Mouse (Mus musculus) heart, embryonic 12.5 days (tissue): ENCODE measurements around the gene Spocd1. TPM values are rescaled to one million over a fixed set of nuclear protein-coding genes. Genes with fewer than 3 reads are reported as not detected.
A peak's percentile ranks its signal among the peaks of the same experiment; 100 is the strongest.

Experiments used
- ATAC-seq: fragments of 200-750 bp; cut with Nextera tagmentation; 2 replicates; pipeline ENCODE4 v1.8.0; 2017; ENCODE audit warnings: moderate TSS enrichment, moderate library complexity; ENCODE audit not compliant: insufficient number of reproducible peaks, low FRiP score
- H3K27ac ChIP-seq: fragments of 300-500 bp; sonication (generic); 2 replicates; pipeline ENCODE4 v1.5.1; 2016; ENCODE audit warnings: mild to moderate bottlenecking, moderate library complexity; ENCODE audit not compliant: poor library complexity, severe bottlenecking
- H3K27me3 ChIP-seq: fragments of 300-500 bp; sonication (generic); replicated peaks from 2 replicates; pipeline ENCODE4 v1.6.1; 2016; ENCODE audit warnings: mild to moderate bottlenecking, moderate library complexity
- H3K36me3 ChIP-seq: fragments of 300-500 bp; sonication (generic); 2 replicates; pipeline ENCODE4 v1.6.1; 2016; ENCODE audit warnings: mild to moderate bottlenecking, moderate library complexity
- H3K4me1 ChIP-seq: fragments of 300-500 bp; sonication (generic); replicated peaks from 2 replicates; pipeline ENCODE4 v1.6.1; 2016; ENCODE audit warnings: mild to moderate bottlenecking
- H3K4me2 ChIP-seq: fragments of 300-500 bp; sonication (generic); 2 replicates; pipeline ENCODE4 v1.6.1; 2016; ENCODE audit warnings: mild to moderate bottlenecking, moderate library complexity
- H3K4me3 ChIP-seq: fragments of 300-500 bp; sonication (generic); 2 replicates; pipeline ENCODE4 v1.5.1; 2016; ENCODE audit warnings: mild to moderate bottlenecking
- H3K9ac ChIP-seq: fragments of 300-500 bp; sonication (generic); 2 replicates; pipeline ENCODE4 v1.6.1; 2016; ENCODE audit warnings: mild to moderate bottlenecking, moderate library complexity
- H3K9me3 ChIP-seq: fragments of 300-500 bp; sonication (generic); replicated peaks from 2 replicates; pipeline ENCODE4 v1.6.1; 2016; ENCODE audit warnings: mild to moderate bottlenecking, moderate library complexity
- WGBS: fragments of 180-500 bp; shearing (Covaris S2); methylation state at CpG from one replicate; pipeline ENCODE4 v1.1.7; 2016; 5-methylcytosine and 5-hydroxymethylcytosine counted together
- polyA plus RNA-seq: library from polyadenylated mRNA; unstranded; fragments of >200 nt; fragmentation: Nextera tagmentation; extraction: Ambion mirVana; gene quantifications from 2 replicates; pipeline ENCODE4 v1.2.1, GENCODE M21; 2016

Spocd1 gene
- polyA plus RNA-seq, 1 experiment from 2014 or later, result 0.33 TPM

DNA sequence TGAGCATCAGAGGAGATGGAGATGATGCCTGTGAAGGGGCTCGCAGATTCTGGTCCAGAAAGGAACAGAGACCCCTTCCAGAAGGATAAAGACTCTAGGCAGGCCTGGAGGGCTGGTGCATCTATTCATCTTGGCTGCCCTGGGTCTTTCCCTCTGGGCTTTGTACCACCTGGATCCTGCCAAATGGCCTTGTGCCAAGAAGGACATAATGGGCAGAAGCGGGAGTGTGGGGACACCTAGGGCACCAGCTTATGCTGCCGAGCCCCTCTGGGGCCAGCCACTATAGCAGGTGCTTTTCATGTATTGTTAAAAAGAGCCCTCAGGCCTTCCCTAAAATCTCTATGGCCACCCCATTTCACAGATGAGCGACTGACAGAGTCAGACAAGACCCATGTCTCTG is 49.2 kb downstream of the Spocd1 start:
- Histone ChIP-seq H3K9me3 (no peaks in the 10 kb centered on the region), H3K27ac (no peak overlapping the region), H3K4me3 (no peak overlapping the region), H3K4me1 (peaks cover 11% of the 10 kb centered on the region; the same call in 1 of the 2 replicates), H3K27me3 (peaks cover 76% of the 10 kb centered on the region), H3K9ac (no peak overlapping the region), H3K4me2 (no peak overlapping the region), H3K36me3 (no peaks in the 10 kb centered on the region)
- ATAC-seq, result no peak
- WGBS, result 73% methylated on average over 4 of the region's 4 CpGs

DNA sequence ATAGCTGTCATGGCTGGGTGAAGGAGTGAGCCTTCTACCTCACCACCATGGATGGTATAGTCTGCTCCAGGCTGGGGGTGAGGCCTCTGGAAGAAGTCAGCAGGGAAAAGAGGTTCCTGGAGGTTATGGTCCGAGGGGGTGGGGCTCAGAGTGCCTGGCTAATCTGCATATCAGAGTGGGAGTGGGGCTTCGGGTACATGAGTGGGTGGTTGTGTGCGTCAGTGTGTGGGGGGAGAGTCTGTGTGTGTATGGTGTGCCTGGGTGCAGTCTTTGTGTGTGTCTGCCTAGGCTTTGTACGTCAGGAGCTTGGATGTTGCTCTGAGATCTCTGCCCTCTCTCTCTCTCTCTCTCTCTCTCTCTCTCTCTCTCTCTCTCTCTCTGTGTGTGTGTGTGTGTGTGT is 49.9 kb downstream of the Spocd1 start:
- peaks cover 18% of the 10 kb centered on the region for H3K4me1 ChIP-seq
- H3K9ac ChIP-seq, result no peak overlapping the region
- H3K27me3 ChIP-seq, result peaks cover 76% of the 10 kb centered on the region
- no peaks in the 10 kb centered on the region for H3K9me3 ChIP-seq
- no peak overlapping the region for H3K4me2 ChIP-seq
- WGBS, result 55% methylated on average over 4 of the region's 4 CpGs
- no peak for ATAC-seq
- H3K4me3 ChIP-seq, result no peak overlapping the region
- no peaks in the 10 kb centered on the region for H3K36me3 ChIP-seq
- no peak overlapping the region for H3K27ac ChIP-seq

DNA sequence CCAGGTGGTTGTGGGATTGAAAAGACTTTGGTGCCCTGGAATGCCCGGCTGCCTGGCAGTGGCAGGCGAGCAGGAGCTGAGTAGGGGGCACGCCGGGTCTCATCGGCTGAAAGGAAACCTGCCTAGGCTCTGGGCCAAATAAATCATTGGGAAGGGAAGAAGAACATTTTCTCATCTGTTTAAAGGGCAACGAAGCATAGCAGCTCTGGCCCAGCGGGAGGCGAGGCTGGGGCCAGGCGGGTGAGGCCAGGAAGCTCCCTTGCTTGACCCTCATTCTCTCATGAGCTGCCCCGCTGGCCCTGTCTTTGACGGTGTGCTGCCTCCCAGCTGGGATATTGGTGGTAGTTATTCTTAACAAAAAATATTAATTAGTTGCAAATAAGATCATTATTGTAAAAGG is 52.6 kb downstream of the Spocd1 start:
- 0 out of 2 replicates have a peak overlapping the region, but pooled peaks have one; percentile 8 for H3K9ac ChIP-seq
- H3K27ac ChIP-seq, result no peak overlapping the region
- ATAC-seq, result no peak
- H3K36me3 ChIP-seq, result no peaks in the 10 kb centered on the region
- H3K4me1 ChIP-seq, result peaks cover 40% of the 10 kb centered on the region
- H3K9me3 ChIP-seq, result no peaks in the 10 kb centered on the region
- peaks cover 75% of the 10 kb centered on the region for H3K27me3 ChIP-seq
- no peak overlapping the region for H3K4me3 ChIP-seq
- 61% methylated on average over 11 of the region's 11 CpGs for WGBS
- no peak overlapping the region for H3K4me2 ChIP-seq

DNA sequence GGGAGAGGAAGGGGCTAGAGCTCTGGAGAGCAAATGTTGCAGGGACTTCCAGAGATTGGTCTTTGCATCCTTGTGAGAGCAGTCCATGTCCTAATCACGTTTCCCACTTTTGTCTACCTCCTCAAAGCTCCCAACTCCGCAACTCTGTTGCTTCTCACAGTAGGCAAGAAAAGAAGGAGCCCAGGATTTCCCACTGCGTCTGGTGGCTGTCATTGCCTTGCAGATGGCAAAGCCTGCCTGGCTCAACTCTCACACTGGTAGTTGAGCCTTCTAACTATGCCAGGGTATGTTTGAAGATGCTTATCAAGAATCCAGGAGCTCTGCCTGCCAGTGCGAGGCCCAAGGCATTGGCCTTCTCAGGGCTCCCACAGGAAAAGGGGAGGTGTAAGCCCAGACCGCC is 54.0 kb downstream of the Spocd1 start:
- Histone ChIP-seq H3K9me3 (no peaks in the 10 kb centered on the region), H3K9ac (no peak overlapping the region), H3K27ac (no peak overlapping the region), H3K4me2 (no peak overlapping the region), H3K4me1 (peaks cover 46% of the 10 kb centered on the region), H3K27me3 (peaks cover 87% of the 10 kb centered on the region), H3K4me3 (no peak overlapping the region), H3K36me3 (no peaks in the 10 kb centered on the region)
- ATAC-seq, result no peak
- 24% methylated on average over 5 of the region's 5 CpGs for WGBS

DNA sequence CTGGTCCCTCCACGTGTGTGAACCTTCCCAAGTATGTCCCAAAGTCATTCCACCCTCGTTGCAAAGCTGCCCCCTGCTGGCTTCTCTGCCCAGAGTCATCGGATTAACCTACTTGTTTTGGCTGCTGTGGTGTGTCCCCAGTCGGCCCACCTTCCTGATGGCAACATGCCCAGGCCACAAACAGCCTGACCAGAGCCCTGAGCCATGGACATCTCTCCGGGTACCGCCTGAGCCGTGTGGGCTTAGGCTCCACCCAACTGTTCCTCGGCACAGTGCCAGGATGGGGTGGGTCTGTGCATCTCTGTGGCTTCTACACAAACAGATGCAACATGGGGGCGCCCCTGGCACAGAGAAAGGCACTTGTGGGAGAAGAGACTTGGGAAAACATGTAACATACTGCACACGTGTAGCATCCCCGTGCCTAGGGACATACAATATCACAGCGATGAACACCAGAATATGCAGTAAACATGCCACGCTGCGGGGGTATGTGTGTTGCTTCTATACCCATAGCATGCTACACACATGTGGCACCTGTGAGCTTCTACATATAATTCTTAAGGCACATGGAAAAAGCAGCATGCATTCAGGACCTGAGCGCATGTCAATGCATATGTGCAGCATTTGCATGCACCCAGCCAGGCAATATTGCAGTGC is 54.8 kb downstream of the Spocd1 start:
- peaks cover 49% of the 10 kb centered on the region for H3K4me1 ChIP-seq
- ATAC-seq, result no peak
- H3K27ac ChIP-seq, result no peak overlapping the region
- peak overlapping the region; percentile 76; the same call in 1 of the 2 replicates for H3K9ac ChIP-seq
- peak overlapping the region; percentile 70 for H3K4me3 ChIP-seq
- peaks cover 92% of the 10 kb centered on the region for H3K27me3 ChIP-seq
- WGBS, result 4% methylated on average over 15 of the region's 15 CpGs
- peak overlapping the region; percentile 98 for H3K4me2 ChIP-seq
- no peaks in the 10 kb centered on the region for H3K36me3 ChIP-seq
- no peaks in the 10 kb centered on the region for H3K9me3 ChIP-seq

DNA sequence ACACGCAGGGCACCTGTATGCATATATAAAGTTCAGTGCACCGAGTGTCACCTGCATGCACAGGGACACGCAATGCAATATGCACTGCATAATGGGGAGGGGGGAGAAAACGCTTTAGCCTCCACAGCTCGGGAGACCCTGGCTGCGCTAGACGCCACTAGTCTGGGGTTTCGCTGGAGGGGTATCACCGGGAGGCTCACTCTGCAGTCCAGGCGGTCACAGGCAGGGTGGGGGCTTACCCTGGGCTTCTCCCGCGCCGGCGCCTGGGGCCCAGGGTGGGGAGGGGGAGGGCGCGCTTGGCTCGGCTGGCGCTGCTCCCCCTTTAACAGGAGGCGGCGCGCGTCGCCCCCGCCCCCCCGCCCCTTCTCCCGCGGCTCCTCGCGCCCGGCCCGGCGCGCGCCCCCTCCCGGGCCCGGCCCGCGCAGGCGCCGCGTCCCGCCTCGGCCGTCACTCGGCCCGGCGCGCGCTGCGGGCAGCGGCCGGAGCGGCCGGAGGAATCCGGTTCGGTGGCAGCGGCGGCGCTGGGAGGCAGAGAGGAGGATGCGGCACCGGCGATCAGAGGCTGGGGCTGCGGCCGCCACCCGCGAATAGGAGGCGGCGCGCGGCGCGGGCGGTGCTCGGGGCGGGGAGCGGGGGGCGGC is 55.5 kb downstream of the Spocd1 start, which contains the start of gene Adgrb2:
TSS of gene Adgrb2 (plus strand) at position 450 of the 641 bp plus-strand sequence.
- Histone ChIP-seq H3K4me2 (peak within 1 kb of the TSS; percentile 98), H3K27ac (no peak within 1 kb of the TSS), H3K9ac (peak within 1 kb of the TSS; percentile 76), H3K27me3 (peaks cover 92% of the 10 kb centered on the region), H3K4me1 (peaks cover 49% of the 10 kb centered on the region), H3K9me3 (no peaks in the 10 kb centered on the region), H3K4me3 (peak within 1 kb of the TSS; percentile 70), H3K36me3 (no peaks in the 10 kb centered on the region)
- WGBS, result 4% methylated on average over 62 of the region's 77 CpGs
- peak; percentile 27 for ATAC-seq

DNA sequence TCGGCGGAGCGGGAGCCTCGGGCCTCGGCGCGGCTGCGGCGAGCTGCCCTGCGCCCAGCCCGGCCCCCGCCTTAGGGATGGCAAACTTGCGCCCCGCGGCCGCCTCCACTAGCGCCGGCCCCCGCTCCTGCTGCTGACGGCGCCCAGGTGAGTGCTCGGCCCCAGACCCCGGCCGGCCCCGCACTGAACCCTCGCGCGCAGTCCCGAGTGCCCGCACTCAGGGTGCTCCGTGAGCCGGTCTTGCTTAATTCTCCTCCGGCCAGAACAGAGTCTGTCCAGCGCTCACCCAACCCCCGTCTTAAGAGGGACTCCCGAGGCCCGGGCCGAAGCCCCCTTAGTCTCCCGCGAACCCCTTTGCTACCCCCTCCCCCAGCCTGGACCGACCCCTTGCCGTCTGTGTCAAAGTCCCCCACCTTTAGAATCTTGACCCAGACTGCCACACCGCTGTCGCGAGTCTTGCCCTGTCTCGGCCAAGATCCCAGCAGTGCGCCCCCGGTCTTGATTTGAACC is 56.2 kb downstream of the Spocd1 start:
- Histone ChIP-seq H3K27me3 (peaks cover 91% of the 10 kb centered on the region), H3K4me1 (peaks cover 49% of the 10 kb centered on the region), H3K4me2 (peak overlapping the region; percentile 98), H3K4me3 (peak overlapping the region; percentile 70), H3K27ac (no peak overlapping the region), H3K9ac (peak overlapping the region; percentile 76), H3K36me3 (no peaks in the 10 kb centered on the region), H3K9me3 (no peaks in the 10 kb centered on the region)
- 2% methylated on average over 48 of the region's 48 CpGs for WGBS
- no peak for ATAC-seq

DNA sequence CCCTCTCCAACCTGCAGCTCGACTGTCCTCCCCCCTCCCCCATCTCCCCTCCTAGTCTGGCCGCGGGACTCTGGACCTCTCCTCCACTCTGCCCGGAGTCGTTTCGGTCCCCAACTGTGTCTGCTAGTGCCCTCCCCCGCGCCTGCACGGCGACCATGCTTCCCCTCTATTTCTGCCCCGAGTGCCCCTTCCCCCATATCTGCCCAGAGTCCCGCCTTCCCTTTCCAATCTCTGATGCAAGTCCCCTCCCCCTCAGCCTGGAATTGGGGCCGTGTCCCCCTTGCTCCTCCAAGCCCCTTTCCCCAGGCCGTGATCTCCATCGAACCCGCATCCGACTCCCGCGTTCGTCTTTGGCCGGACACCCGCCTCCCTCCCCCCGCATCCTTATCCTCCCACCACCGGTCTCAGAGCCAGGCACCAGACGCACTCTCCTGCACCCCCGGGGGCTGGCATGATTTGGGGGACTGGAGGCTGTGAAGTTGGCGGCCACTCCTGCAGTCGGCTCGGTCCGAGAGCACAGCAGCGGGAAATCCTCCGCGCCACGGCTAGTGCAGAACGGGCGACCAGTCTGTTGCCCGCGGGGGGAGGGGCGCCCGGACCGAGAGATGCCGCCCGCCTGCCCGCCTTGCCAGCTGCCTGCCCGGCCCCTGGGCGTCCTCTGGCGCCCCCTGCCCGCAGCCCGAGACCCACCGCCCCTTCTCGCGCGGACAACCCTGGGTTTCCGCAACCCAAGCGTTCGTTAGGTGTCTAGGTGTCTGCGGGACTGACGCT is 56.8 kb downstream of the Spocd1 start:
- Histone ChIP-seq H3K4me2 (peak overlapping the region; percentile 98), H3K4me1 (peaks cover 49% of the 10 kb centered on the region), H3K9ac (peak overlapping the region; percentile 76), H3K9me3 (no peaks in the 10 kb centered on the region), H3K4me3 (peak overlapping the region; percentile 70), H3K27ac (no peak overlapping the region), H3K36me3 (no peaks in the 10 kb centered on the region), H3K27me3 (peaks cover 89% of the 10 kb centered on the region)
- no peak for ATAC-seq
- under 1% methylated on average over 57 of the region's 58 CpGs for WGBS

DNA sequence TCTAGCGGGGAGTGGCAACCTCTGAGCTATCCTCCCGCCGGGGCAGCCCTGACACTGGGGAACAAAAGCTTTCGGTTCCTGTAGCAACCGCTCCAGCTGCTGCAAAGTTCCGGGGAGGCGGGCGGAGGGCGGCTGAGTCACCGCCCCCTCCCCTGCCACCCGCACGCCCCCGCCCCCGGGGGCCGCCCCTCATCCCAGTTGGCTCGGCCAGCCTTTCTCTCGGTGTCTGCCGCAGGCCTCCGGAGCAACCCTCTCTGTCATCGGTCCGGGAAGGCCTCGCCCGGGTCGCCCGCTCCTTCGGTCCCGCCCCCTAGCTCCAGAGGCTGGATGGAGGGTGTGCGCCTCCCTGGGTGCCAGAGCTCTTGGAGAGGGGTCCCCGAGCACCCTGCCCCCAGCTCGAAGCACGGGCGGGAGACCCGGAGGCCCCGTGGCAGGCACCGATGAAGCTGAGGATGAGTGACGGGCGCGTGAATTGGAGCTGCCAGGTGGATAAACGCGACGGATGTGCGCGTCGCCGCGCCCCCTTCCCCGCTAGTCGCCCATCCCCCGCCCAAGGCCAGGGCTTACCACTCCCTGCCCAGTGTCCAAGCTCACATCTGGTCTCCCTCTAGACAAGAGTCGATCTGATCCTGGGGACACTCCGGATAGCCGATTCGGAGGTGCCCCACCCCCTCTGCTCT is 58.9 kb downstream of the Spocd1 start:
- peak; percentile 10; the same call in 1 of the 2 replicates for ATAC-seq
- Histone ChIP-seq H3K27ac (no peak overlapping the region), H3K9me3 (no peaks in the 10 kb centered on the region), H3K4me3 (peak overlapping the region; percentile 52), H3K36me3 (0 out of 2 replicates have a peak, but pooled peaks cover 3% of the 10 kb centered on the region), H3K27me3 (peaks cover 80% of the 10 kb centered on the region), H3K4me1 (peaks cover 42% of the 10 kb centered on the region), H3K4me2 (peak overlapping the region; percentile 88), H3K9ac (peak overlapping the region; percentile 58)
- WGBS, result 1% methylated on average over 52 of the region's 53 CpGs

DNA sequence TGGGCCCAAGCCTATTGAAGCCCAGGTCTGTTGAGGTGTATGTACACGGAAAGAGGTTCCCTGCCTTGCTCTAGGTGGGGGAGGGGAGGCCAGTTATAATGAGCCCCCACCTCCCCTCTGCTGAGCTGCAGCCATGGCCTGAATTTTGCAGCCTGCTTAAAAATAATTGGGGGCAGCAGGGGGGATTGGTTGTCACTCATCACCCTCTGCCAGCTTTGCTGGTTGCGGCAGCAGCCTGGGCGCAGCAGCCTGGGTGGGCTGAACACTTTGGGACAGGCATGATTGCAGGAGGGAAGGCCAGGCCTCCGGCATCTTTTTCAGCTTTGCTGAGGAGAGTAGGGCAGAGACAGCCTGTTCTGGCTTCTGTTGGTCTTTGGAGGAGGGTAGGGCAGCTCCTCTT is 60.9 kb downstream of the Spocd1 start:
- no peak for ATAC-seq
- WGBS, result 67% methylated on average over 4 of the region's 4 CpGs
- peaks cover 28% of the 10 kb centered on the region for H3K4me1 ChIP-seq
- no peak overlapping the region for H3K27ac ChIP-seq
- H3K27me3 ChIP-seq, result peaks cover 85% of the 10 kb centered on the region
- no peaks in the 10 kb centered on the region for H3K9me3 ChIP-seq
- no peak overlapping the region for H3K4me2 ChIP-seq
- H3K36me3 ChIP-seq, result 0 out of 2 replicates have a peak, but pooled peaks cover 3% of the 10 kb centered on the region
- H3K4me3 ChIP-seq, result no peak overlapping the region
- H3K9ac ChIP-seq, result no peak overlapping the region
